Mouse (Mus musculus) liver, postnatal 0 days (tissue): Measurements from ENCODE around the gene Nccrp1.

Source experiments
- CTCF ChIP-seq: sonication (generic); IDR thresholded peaks from 2 replicates; pipeline ENCODE4 v1.5.1; 2016; ENCODE audit warnings: antibody characterized with exemption, low read depth
- EP300 ChIP-seq: IDR thresholded peaks from 2 replicates; pipeline ENCODE4 v1.6.1; 2016; ENCODE audit warnings: antibody characterized with exemption, low read depth, mild to moderate bottlenecking

DNA sequence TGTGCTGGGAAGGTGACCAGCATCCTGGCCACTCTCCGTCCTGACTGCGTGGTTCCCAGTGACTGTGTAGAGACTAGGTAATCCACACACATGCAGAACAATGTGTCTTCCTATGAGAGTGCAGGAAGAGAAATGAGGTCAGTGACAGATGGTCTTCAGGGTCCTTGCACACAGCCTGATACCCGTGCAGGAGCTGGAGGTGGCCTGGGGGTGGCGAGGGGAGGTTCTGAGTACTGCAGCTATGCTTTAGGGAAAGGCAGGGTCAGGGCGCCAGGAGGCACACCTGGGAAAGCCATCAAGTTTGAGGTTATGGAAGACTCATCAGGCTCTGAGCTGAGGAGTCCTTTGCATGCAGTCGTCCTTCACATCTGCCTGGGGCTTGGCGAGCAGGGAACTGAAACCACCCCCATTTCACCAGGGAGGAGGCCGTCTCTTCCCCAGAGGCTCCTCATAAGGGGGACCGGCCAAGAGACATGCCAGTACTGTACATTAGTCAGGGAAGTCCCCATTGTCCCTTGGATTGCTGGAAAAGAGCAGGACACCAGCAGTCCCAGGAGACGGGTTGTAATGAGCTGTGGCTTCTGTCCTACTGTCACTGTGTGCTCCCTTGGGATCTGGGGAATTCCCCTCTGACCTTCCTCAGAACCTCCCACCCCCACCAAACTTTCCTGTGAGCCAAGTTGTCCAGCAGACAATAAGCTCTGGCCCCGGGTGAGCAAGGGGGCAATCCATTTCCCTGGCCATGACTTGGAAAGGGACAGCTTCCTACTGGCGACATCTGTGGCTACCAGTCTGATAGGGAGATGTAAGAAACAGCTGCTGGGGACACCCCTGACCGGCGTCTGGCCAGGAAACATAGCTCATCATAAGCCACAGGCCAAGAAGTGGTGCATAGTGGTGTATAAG lies 46.4 kb upstream of the Nccrp1 start:
- no peak for TF ChIP-seq CTCF
- TF ChIP-seq EP300, result no peak
